Mouse (Mus musculus): Measurements from ENCODE around the gene Olfr659. TPM values are rescaled to one million over a fixed set of nuclear protein-coding genes. Genes with fewer than 3 reads are reported as not detected.

Gene Olfr659
- total RNA-seq (2021): not detected

- no peak for DNase-seq
- intact Hi-C loops (cut with DNase I): no loop called here
Measured at GRCm38 (mm10) chr7:104666453-104666852, at the start of gene Olfr659. TSS of gene Olfr659 (plus strand) at chr7:104666753.

GRCm38 (mm10) chr7:104624494-104624893 is 42.1 kb upstream of the Olfr659 start, which contains the start of gene Olfr657:
TSS of gene Olfr657 (plus strand) at chr7:104624794.
- intact Hi-C loops (cut with DNase I): no loop called here
- DNase-seq: no peak

GRCm38 (mm10) chr7:104646841-104647482 is 19.6 kb upstream of the Olfr659 start, which contains the start of gene Olfr658:
TSS of gene Olfr658 (minus strand) at chr7:104647305.
- peak; percentile 2 to 17 for DNase-seq
- intact Hi-C loops (cut with DNase I): no loop called here

- no peak for DNase-seq
- intact Hi-C loops (cut with DNase I): no loop called here
Measured at GRCm38 (mm10) chr7:104686201-104686600, 19.6 kb downstream of the Olfr659 start, which contains the start of gene Olfr661. TSS of gene Olfr661 (plus strand) at chr7:104686501.

Other genes starting within 250 kb of the Olfr659 start
- gene Trim30a, start 201.6 kb upstream of the Olfr659 start, total RNA-seq (2021): 1 to 10 TPM; 4.1 to 6.0 TPM
- gene Trim30d, start 158.9 kb upstream of the Olfr659 start, total RNA-seq (2021): under 1 TPM; 0.68 to 0.92 TPM
- not detected for gene Olfr651, start 116.6 kb upstream of the Olfr659 start, total RNA-seq (2021)
- gene Olfr652, start 105.9 kb upstream of the Olfr659 start, total RNA-seq (2021): not detected
- not detected for gene Olfr653, start 89.4 kb upstream of the Olfr659 start, total RNA-seq (2021)
- gene Olfr654, start 79.7 kb upstream of the Olfr659 start, total RNA-seq (2021): not detected
- gene Olfr655, start 65.0 kb upstream of the Olfr659 start, total RNA-seq (2021): not detected
- gene Olfr656, start 52.8 kb upstream of the Olfr659 start, total RNA-seq (2021): not detected
- not detected for gene Olfr657, start 42.0 kb upstream of the Olfr659 start, total RNA-seq (2021)
- gene Olfr658, start 19.4 kb upstream of the Olfr659 start, total RNA-seq (2021): not detected
- not detected for gene Olfr661, start 19.7 kb downstream of the Olfr659 start, total RNA-seq (2021)
- gene Usp17le, start 110.7 kb downstream of the Olfr659 start, total RNA-seq (2021): not detected
- not detected for gene Usp17lb, start 175.8 kb downstream of the Olfr659 start, total RNA-seq (2021)
- gene Usp17la, start 190.3 kb downstream of the Olfr659 start, total RNA-seq (2021): not detected
- not detected for gene Olfr665, start 211.3 kb downstream of the Olfr659 start, total RNA-seq (2021)
- not detected for gene Olfr666, start 229.2 kb downstream of the Olfr659 start, total RNA-seq (2021)